Mouse (Mus musculus) spleen, adult 2 months (tissue): ENCODE results near the gene Gnptab.

Experiments
- CTCF ChIP-seq: fragments of 200-500 bp; IDR thresholded peaks from 2 replicates; pipeline ENCODE4 v1.5.1; 2011; ENCODE audit warnings: mild to moderate bottlenecking, inconsistent platforms; ENCODE audit not compliant: insufficient read depth, insufficient read length, insufficient replicate concordance; ENCODE audit errors: extremely low read depth
- POLR2A ChIP-seq: fragments of 200-500 bp; IDR thresholded peaks from 2 replicates; pipeline ENCODE4 v1.6.1; 2011; ENCODE audit warnings: low read depth, low read length, inconsistent platforms

DNA sequence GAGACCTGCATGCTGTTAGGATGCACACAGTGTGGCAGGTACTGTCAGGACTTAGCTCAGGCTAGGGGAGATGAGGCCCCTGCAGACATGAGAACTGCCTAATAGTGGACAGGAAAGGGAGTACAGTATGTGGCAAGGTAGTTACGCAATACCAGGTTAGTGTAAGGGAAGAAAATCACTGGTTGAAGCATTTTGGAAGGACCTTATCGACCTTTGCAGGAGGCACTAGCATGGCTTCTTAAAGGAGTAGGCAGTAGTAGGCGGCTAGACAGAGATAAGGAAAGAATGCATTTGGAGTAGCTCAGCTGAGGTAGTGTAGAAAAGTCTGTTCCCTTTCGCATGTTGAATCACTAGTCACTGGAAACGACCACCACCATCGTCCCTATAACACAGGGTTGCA lies 6.8 kb downstream of the Gnptab start:
- TF ChIP-seq CTCF = no peak
- no peak for TF ChIP-seq POLR2A
